Mouse (Mus musculus): Measurements from ENCODE around the gene Tjp2.
"Not testable (repeated sequence)": the region's sequence is repeated elsewhere in the genome, so short reads cannot be mapped to it uniquely, and the experiment has no call there.

Tjp2 gene

DNA sequence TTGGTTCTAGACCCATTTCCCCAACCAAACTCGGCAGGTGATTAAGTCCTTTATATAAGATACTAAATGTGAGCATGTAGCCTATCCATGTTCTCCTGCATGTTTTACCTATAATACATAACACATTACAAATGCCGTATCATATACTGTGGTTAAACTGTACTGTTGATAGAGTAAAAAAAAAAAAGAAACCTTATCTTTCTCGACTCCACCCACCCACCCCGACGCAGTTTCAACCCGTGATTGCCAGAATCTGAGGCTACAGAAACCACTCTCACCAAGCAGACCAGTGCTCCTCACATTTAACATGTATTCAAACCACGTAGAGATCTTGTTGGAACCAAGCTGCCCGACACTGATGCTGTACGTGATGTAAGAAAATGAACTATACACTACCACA is 102.2 kb downstream of the Tjp2 start:
- DNase-seq: no peak

DNA sequence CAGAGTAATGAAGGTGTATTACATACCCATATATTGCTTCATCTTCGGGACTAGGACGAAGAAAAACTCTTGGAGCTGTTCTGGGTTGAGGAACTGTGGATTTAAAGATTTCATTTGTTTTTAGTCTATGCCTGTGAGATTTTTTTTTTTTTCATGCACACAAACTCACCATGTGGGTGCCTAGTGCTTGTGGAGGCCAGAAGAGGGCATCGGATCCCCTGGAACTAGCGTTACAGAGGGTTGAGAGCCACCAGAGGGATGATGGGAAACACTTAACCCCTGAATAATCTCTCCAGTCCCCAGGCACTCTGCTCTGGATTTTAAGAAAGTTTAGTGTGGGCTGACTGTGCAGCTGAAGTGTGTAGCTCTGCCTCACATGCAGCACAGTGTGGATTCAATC is 104.0 kb downstream of the Tjp2 start:
- DNase-seq: no peak

GRCm38 (mm10) chr19:24118775-24119174 is 106.1 kb downstream of the Tjp2 start:
- DNase-seq: no peak

- DNase-seq: no peak
Measured at GRCm38 (mm10) chr19:24111581-24111980, 113.2 kb downstream of the Tjp2 start.

- no peak for DNase-seq
Measured at GRCm38 (mm10) chr19:24107707-24108106, 117.1 kb downstream of the Tjp2 start.

DNA sequence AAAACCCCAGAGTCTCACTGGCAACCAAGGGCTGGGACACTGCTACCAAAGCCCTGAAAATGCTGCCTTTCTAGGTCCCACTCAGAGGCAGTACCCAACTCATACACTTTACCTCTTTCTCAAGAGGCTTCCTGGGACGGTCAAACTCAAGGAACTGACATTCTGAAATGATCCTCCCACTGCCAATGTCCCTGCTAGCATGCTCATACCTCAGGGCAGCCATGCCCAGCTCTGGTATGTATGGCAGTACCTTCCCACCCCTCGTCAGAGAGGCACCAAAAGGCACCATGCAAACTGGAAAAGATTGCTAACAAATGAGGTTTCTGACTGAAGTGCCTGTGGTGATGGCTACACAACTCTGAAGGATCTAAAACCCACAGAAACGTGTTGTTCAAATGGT is 121.0 kb downstream of the Tjp2 start:
- DNase-seq: no peak

- DNase-seq: no peak
Measured at GRCm38 (mm10) chr19:24102562-24103126, 122.2 kb downstream of the Tjp2 start.

DNA sequence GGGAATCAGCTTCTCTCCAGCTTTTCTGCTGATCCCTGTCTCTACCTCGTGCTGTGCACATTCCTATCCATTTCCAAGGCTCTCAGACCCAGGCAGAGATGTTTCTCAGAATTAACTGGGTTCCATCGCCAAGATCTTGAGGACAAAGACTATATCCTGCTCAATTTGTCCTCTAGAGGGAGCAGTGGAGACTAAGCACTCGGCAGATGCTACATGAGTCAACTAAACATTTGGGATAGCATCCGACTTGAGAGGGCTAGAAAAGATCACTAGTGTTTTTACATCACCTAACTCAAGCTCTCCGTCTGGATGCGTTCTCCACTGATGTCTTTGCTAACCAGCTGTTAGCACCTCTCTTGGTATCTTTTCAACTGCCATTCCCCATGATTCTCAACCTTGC is 123.6 kb downstream of the Tjp2 start:
- no peak for DNase-seq

GRCm38 (mm10) chr19:24098691-24099090 is 126.1 kb downstream of the Tjp2 start:
- DNase-seq: no peak

GRCm38 (mm10) chr19:24097666-24098455 is 127.0 kb downstream of the Tjp2 start:
- no peak for DNase-seq

GRCm38 (mm10) chr19:24092060-24092459 is 132.8 kb downstream of the Tjp2 start:
- DNase-seq: not testable (repeated sequence)

DNA sequence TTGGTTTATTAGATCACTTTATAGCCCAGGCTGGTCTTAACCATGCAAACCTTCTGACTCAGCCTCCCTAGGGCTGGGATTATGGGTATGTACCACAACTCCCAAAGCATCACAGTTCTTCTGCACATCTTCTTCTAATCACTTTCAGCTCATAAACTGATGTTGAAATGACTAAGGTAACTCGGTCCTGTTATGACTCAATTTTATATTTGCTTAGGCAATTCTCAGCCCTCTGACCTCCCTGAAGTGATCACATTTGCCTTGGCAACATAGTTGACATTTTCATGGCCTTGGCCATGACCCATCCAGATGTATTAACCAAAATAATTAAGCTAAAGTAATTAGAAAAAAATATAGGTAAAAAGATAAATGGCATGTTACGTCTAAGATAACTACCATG is 134.5 kb downstream of the Tjp2 start:
- no peak for DNase-seq

DNA sequence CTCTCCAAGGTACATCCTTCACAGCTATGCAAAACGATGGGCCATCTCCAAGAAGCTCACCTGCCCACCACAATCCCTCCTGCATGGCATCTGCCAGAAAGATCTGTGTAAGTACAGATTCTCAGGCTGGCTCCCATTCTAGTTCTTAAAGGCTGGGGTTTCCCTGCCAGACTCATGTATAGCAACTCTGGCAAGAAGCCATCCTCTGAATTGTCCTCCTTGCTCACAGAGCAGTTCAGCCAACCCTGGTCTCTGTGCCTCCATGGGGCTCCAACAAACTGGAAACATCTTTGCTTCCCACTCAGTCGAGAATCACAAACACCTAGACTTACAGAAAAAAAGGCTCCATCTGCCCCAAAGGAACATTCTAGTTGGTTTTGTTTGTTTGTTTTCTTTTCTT is 139.5 kb downstream of the Tjp2 start:
- no peak for DNase-seq

GRCm38 (mm10) chr19:24080417-24081080 is 144.3 kb downstream of the Tjp2 start:
- DNase-seq: no peak

DNA sequence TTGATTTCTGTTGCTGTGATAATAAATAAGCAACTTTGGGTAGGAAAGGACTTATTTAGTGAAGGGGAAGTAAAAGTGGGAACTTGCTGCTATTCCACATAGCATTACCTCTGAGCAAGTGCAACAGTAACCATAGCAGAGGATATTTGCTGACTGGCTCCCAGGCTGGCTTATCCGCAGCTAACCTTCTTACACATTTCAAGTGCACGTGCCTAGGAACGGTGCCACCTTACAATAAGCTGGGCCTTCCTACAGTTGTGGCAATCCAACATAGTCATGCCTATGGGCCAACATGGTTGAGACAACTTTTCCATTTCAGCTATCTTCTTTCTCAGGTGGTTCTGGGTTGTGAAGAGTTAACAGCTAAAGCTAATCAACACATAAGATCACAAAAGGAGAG is 147.2 kb downstream of the Tjp2 start:
- DNase-seq: no peak

GRCm38 (mm10) chr19:24076536-24076935 is 148.3 kb downstream of the Tjp2 start:
- DNase-seq: no peak

DNA sequence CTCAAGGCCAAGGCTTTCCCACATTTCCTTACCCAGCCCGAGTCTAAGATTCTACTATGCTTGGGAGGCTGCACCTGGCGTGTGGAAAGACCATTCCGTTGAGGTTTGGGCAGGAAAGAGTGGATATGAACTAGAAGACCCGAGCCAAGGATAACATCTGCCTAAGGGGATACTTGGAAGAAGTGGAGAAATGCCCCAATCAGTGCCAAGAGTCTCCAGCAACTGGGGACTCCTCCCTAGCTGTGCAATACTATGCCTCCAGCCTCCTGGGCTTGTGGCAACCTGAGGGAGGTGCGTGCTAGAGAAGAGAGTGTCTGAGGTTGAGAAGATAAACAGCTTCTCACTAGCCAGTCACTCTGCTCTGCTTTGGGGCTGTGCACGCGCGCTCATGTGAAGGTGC is 148.9 kb downstream of the Tjp2 start:
- DNase-seq: no peak

- DNase-seq: no peak
Measured at GRCm38 (mm10) chr19:24073155-24073554, 151.7 kb downstream of the Tjp2 start.

DNA sequence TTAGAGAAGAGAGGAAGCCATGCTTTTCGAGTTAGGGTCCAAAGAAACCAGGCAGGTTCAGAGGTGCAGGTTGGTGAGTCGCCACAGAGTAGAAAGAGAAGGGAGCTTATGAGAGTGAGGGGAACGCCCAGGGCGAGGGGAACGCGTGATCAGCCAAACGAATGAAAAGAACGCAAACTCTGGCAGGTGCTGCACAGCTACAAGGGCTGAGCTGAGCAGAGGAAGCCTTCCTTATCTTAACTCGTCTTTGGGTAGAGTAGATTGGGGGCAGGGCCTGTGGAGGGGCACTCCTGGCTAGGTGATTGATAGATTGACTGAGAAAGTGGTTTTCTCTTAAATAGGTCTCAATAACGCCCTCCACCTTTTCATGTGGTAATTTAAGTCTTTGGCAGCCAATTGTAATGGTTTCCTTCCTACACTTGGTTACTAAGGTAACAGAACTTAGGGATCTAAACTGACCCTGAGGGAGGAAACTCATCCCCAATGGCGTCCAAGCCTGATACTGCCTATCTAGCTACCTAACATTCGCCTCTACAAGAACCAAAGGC is 160.4 kb downstream of the Tjp2 start:
- no peak for DNase-seq

GRCm38 (mm10) chr19:24063585-24063984 is 161.2 kb downstream of the Tjp2 start:
- no peak for DNase-seq

GRCm38 (mm10) chr19:24058851-24059250 is 166.0 kb downstream of the Tjp2 start:
- DNase-seq: no peak

- no peak for DNase-seq
Measured at GRCm38 (mm10) chr19:24058021-24058420, 166.8 kb downstream of the Tjp2 start.

- no peak for DNase-seq
Measured at GRCm38 (mm10) chr19:24056880-24057279, 167.9 kb downstream of the Tjp2 start.

DNA sequence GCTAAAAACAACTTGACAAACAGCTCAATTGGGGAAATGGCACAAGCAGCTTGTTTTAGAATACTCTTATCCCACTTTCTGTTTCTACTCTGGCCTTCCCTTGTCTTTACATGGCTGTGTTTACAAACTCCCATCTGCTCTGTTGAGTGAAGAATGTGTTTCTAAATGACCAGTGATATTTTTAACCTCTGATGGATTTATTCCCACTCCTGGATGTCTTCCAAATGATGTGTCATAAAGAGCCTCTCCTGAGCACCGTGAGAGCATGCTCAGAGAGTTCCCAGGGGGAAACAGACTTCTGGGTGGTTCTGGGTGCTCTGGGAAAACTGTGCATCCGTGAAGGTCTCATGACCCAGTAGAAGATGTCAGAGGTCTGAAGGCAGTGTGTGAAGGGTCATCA is 169.9 kb downstream of the Tjp2 start:
- no peak for DNase-seq
